Mouse (Mus musculus) testis, adult 2 months (tissue): ENCODE data around the gene Maco1. TPM values are rescaled to one million over a fixed set of nuclear protein-coding genes. Genes with fewer than 3 reads are reported as not detected.
"Not testable (repeated sequence)": the region's sequence is repeated elsewhere in the genome, so short reads cannot be mapped to it uniquely, and the experiment has no call there.

Experiments
- H3K27ac ChIP-seq: fragments of 200-500 bp; 2 replicates; pipeline ENCODE4 v1.5.1; 2012; ENCODE audit warnings: low read depth, low read length; ENCODE audit not compliant: control insufficient read depth, insufficient read depth
- H3K27me3 ChIP-seq: fragments of 200-500 bp; 2 replicates; pipeline ENCODE4 v1.6.1; 2012; ENCODE audit warnings: mild to moderate bottlenecking, low read length, moderate library complexity; ENCODE audit not compliant: control insufficient read depth, insufficient read depth
- H3K36me3 ChIP-seq: fragments of 200-500 bp; 2 replicates; pipeline ENCODE4 v1.6.1; 2012; ENCODE audit warnings: mild to moderate bottlenecking, low read length; ENCODE audit not compliant: control insufficient read depth, insufficient read depth
- H3K4me1 ChIP-seq: fragments of 200-500 bp; 2 replicates; pipeline ENCODE4 v1.6.1; 2012; ENCODE audit warnings: low read length; ENCODE audit not compliant: control insufficient read depth, insufficient read depth
- H3K4me3 ChIP-seq: fragments of 200-500 bp; 2 replicates; pipeline ENCODE4 v1.5.1; 2012; ENCODE audit warnings: low read depth, mild to moderate bottlenecking, low read length, moderate library complexity, mixed read lengths; ENCODE audit not compliant: control insufficient read depth
- CTCF ChIP-seq: fragments of 200-500 bp; IDR thresholded peaks from 2 replicates; pipeline ENCODE4 v1.5.1; 2012; ENCODE audit warnings: low read depth, mild to moderate bottlenecking, inconsistent platforms, low read length, moderate library complexity; ENCODE audit not compliant: control insufficient read depth, insufficient read depth, insufficient replicate concordance
- POLR2A ChIP-seq: fragments of 200-500 bp; IDR thresholded peaks from 2 replicates; pipeline ENCODE4 v1.6.1; 2012; ENCODE audit warnings: low read depth, mild to moderate bottlenecking, inconsistent platforms, low read length, moderate library complexity; ENCODE audit not compliant: control insufficient read depth
- polyA plus RNA-seq: library from polyadenylated mRNA; depleted of rRNA; stranded (reverse); fragments of >200 nt; gene quantifications from 2 replicates; pipeline ENCODE4 v1.2.3, GENCODE M21; 2012

Maco1 gene
- polyA plus RNA-seq, 1 experiment, result 15.7 TPM

GRCm38 (mm10) chr4:134831934-134832333 lies 21.2 kb downstream of the Maco1 start:
- no peak overlapping the region for H3K4me3 ChIP-seq
- TF ChIP-seq POLR2A (no peak), CTCF (no peak)
- no peaks in the 10 kb centered on the region for H3K27me3 ChIP-seq
- no peaks in the 10 kb centered on the region; the same call in 1 of the 2 replicates for H3K36me3 ChIP-seq
- H3K27ac ChIP-seq, result no peak overlapping the region
- no peaks in the 10 kb centered on the region for H3K4me1 ChIP-seq

GRCm38 (mm10) chr4:134827806-134828205 lies 25.3 kb downstream of the Maco1 start:
- TF ChIP-seq CTCF, result no peak
- Histone ChIP-seq H3K27me3 (no peaks in the 10 kb centered on the region), H3K27ac (no peak overlapping the region), H3K4me1 (no peaks in the 10 kb centered on the region), H3K36me3 (no peaks in the 10 kb centered on the region), H3K4me3 (no peak overlapping the region)

- H3K27me3 ChIP-seq, result no peaks in the 10 kb centered on the region
- no peaks in the 10 kb centered on the region for H3K36me3 ChIP-seq
- TF ChIP-seq POLR2A (no peak), CTCF (no peak)
- no peaks in the 10 kb centered on the region for H3K4me1 ChIP-seq
- no peak overlapping the region for H3K27ac ChIP-seq
- no peak overlapping the region for H3K4me3 ChIP-seq
Observed at GRCm38 (mm10) chr4:134826348-134826747, 26.8 kb downstream of the Maco1 start.

GRCm38 (mm10) chr4:134825864-134826263 lies 27.3 kb downstream of the Maco1 start:
- H3K4me1 ChIP-seq, H3K4me3 ChIP-seq, H3K27me3 ChIP-seq, H3K36me3 ChIP-seq, H3K27ac ChIP-seq: not testable (repeated sequence)

- TF ChIP-seq CTCF (no peak), POLR2A (no peak)
- no peaks in the 10 kb centered on the region; the same call in 1 of the 2 replicates for H3K36me3 ChIP-seq
- H3K27me3 ChIP-seq, result no peaks in the 10 kb centered on the region
- H3K4me1 ChIP-seq, result no peaks in the 10 kb centered on the region
- no peak overlapping the region for H3K4me3 ChIP-seq
- no peak overlapping the region for H3K27ac ChIP-seq
Observed at GRCm38 (mm10) chr4:134823560-134823959, 29.6 kb downstream of the Maco1 start.

GRCm38 (mm10) chr4:134821061-134821460 lies 32.1 kb downstream of the Maco1 start:
- Histone ChIP-seq H3K27me3 (no peaks in the 10 kb centered on the region), H3K4me1 (no peaks in the 10 kb centered on the region), H3K4me3 (no peak overlapping the region), H3K27ac (no peak overlapping the region), H3K36me3 (no peaks in the 10 kb centered on the region; the same call in 1 of the 2 replicates)
- TF ChIP-seq POLR2A (no peak), CTCF (no peak)

- Histone ChIP-seq H3K27ac (no peak overlapping the region), H3K27me3 (no peaks in the 10 kb centered on the region), H3K4me3 (no peak overlapping the region), H3K36me3 (no peaks in the 10 kb centered on the region; the same call in 1 of the 2 replicates), H3K4me1 (peaks cover 2% of the 10 kb centered on the region; the same call in 1 of the 2 replicates)
- TF ChIP-seq POLR2A (no peak), CTCF (no peak)
Observed at GRCm38 (mm10) chr4:134817706-134818105, 35.4 kb downstream of the Maco1 start.

- Histone ChIP-seq H3K4me3 (no peak overlapping the region), H3K27me3 (no peaks in the 10 kb centered on the region), H3K4me1 (peaks cover 2% of the 10 kb centered on the region; the same call in 1 of the 2 replicates), H3K27ac (no peak overlapping the region; the same call in 1 of the 2 replicates), H3K36me3 (peaks cover 3% of the 10 kb centered on the region)
- TF ChIP-seq CTCF (no peak), POLR2A (no peak)
Observed at GRCm38 (mm10) chr4:134814229-134814571, 38.9 kb downstream of the Maco1 start.
